Mouse (Mus musculus) stomach, embryonic 15.5 days (tissue): ENCODE data around the gene Pkn3. TPM values are rescaled to one million over a fixed set of nuclear protein-coding genes. Genes with fewer than 3 reads are reported as not detected.
"Not testable (repeated sequence)": the region's sequence is repeated elsewhere in the genome, so short reads cannot be mapped to it uniquely, and the experiment has no call there.

Experiments used
- ATAC-seq: fragments of 200-750 bp; cut with Nextera tagmentation; 2 replicates; pipeline ENCODE4 v1.8.0; 2017; ENCODE audit warnings: low read depth, moderate number of reproducible peaks, moderate TSS enrichment; ENCODE audit not compliant: insufficient read depth, low FRiP score
- H3K27ac ChIP-seq: fragments of 300-500 bp; sonication (generic); 2 replicates; pipeline ENCODE4 v1.5.1; 2015; ENCODE audit warnings: mild to moderate bottlenecking, inconsistent platforms
- H3K27me3 ChIP-seq: fragments of 300-500 bp; sonication (generic); replicated peaks from 2 replicates; pipeline ENCODE4 v1.6.1; 2015; ENCODE audit warnings: inconsistent platforms
- H3K36me3 ChIP-seq: fragments of 300-500 bp; sonication (generic); 2 replicates; pipeline ENCODE4 v1.6.1; 2015; ENCODE audit warnings: inconsistent platforms
- H3K4me1 ChIP-seq: fragments of 300-500 bp; sonication (generic); 2 replicates; pipeline ENCODE4 v1.6.1; 2015; ENCODE audit warnings: inconsistent platforms
- H3K4me2 ChIP-seq: fragments of 300-500 bp; sonication (generic); 2 replicates; pipeline ENCODE4 v1.6.1; 2015; ENCODE audit warnings: mild to moderate bottlenecking, inconsistent platforms
- H3K4me3 ChIP-seq: fragments of 300-500 bp; sonication (generic); replicated peaks from 2 replicates; pipeline ENCODE4 v1.5.1; 2015; ENCODE audit warnings: inconsistent platforms
- H3K9ac ChIP-seq: fragments of 300-500 bp; sonication (generic); 2 replicates; pipeline ENCODE4 v1.6.1; 2015; ENCODE audit warnings: inconsistent platforms
- H3K9me3 ChIP-seq: fragments of 300-500 bp; sonication (generic); 2 replicates; pipeline ENCODE4 v1.6.1; 2016; ENCODE audit warnings: inconsistent platforms
- WGBS: fragments of 180-500 bp; shearing (Covaris S2); methylation state at CpG from one replicate; pipeline ENCODE4 v1.1.7; 2015; 5-methylcytosine and 5-hydroxymethylcytosine counted together
- polyA plus RNA-seq: library from polyadenylated mRNA; unstranded; fragments of >200 nt; fragmentation: Nextera tagmentation; extraction: Ambion mirVana; gene quantifications from 2 replicates; pipeline ENCODE4 v1.2.1, GENCODE M21; 2015

The Pkn3 gene
- polyA plus RNA-seq, 1 experiment from 2014 or later = 7.9 TPM

DNA sequence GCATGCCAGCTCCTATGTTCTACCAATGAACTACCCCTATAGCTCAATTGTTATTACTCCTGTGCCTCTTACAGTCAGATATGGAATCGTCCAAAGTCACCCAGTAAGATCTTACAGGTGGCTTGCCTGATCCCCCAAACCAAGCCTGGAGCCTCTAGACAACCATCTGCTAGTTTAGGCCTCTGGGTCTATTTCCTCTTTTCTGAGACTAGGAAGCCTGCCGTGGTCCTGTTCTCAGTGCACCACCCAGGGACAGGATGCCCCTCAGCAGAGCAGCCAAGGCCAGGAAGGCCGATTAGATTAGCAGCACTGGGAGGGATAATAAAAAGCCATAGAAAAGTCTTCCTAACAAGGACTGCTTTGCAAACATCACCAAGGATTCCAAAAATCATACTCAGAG is 27.7 kb upstream of the Pkn3 start:
- H3K4me3 ChIP-seq = no peak overlapping the region
- H3K27me3 ChIP-seq = no peaks in the 10 kb centered on the region
- no peaks in the 10 kb centered on the region for H3K4me1 ChIP-seq
- no peak overlapping the region for H3K4me2 ChIP-seq
- no peak for ATAC-seq
- 80% methylated on average over 3 of the region's 3 CpGs for WGBS
- H3K9ac ChIP-seq = no peak overlapping the region
- H3K36me3 ChIP-seq = no peaks in the 10 kb centered on the region; the same call in 1 of the 2 replicates
- H3K9me3 ChIP-seq = no peaks in the 10 kb centered on the region
- H3K27ac ChIP-seq = no peak overlapping the region

DNA sequence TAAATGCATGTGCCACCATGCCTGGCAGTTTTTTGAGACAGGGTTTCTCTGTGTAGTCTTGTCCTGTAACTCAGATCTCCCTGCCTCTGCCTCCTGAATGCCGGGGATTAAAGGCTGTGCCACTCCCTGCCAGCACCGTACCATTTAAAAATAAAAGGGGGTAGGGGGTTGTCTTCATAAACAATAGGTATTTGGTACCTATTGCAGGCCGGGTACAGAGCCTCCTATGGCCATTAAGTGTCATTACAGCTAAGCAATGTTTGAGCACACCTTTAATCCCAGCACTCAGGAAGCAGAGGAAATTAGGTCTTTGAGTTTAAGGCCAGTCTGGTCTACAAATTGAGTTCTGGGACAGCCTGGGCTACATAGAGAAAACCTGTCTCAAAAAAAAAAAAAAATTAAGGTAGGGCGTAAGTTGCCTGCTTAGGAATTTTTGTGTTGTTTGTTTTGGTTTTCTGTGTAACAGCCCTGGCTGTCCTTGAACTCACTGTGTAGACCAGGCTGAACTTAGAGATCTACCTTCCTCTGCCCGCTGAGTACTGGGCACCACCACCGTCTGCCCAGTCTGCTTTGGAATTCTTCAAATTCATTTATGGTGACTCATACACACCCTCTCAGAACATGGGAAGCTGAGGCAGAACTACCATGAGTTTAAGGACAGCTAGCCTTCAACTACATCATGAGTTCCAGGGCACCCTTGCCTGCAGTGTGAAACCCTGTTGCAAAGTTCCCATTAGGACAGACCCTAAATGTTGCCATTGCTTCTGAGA is 25.3 kb upstream of the Pkn3 start:
- no peak overlapping the region for H3K4me3 ChIP-seq
- H3K36me3 ChIP-seq = no peaks in the 10 kb centered on the region
- no peaks in the 10 kb centered on the region for H3K9me3 ChIP-seq
- no peak overlapping the region for H3K4me2 ChIP-seq
- H3K27me3 ChIP-seq = no peaks in the 10 kb centered on the region
- no peak for ATAC-seq
- no peak overlapping the region for H3K27ac ChIP-seq
- WGBS = 34% methylated on average over 6 of the region's 6 CpGs
- peaks cover 2% of the 10 kb centered on the region; the same call in 1 of the 2 replicates for H3K4me1 ChIP-seq
- no peak overlapping the region for H3K9ac ChIP-seq

DNA sequence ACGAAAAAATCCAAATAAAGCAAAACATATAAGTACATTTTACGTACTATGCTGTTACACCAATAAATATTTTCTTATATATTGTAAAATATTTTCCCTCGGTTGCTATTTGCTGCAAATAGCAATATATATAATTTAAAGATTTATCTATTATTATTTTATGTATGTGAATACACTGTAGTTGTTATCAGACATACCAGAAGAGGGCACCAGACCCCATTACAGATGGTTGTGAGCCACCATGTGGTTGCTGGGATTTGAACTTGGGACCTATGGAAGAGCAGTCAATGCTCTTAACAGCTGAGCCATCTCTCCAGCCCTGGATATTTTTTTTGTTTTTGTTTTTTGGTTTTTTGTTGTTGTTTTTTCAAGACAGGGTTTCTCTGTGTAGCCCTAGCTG is 22.2 kb upstream of the Pkn3 start:
- 92% methylated on average over 3 of the region's 3 CpGs for WGBS
- not testable (repeated sequence) for H3K4me1 ChIP-seq, H3K4me3 ChIP-seq, H3K36me3 ChIP-seq, H3K27ac ChIP-seq, H3K9ac ChIP-seq, H3K4me2 ChIP-seq, H3K9me3 ChIP-seq, H3K27me3 ChIP-seq, ATAC-seq

- Histone ChIP-seq H3K27ac (no peak overlapping the region), H3K9ac (no peak overlapping the region), H3K4me1 (peaks cover 3% of the 10 kb centered on the region; the same call in 1 of the 2 replicates), H3K27me3 (no peaks in the 10 kb centered on the region), H3K36me3 (no peaks in the 10 kb centered on the region), H3K4me3 (no peak overlapping the region), H3K9me3 (no peaks in the 10 kb centered on the region), H3K4me2 (no peak overlapping the region)
- no peak for ATAC-seq
- WGBS = 84% methylated on average over 3 of the region's 3 CpGs
Measured at GRCm38 (mm10) chr2:30056736-30057135, 20.7 kb upstream of the Pkn3 start.

GRCm38 (mm10) chr2:30057223-30057904 is 20.1 kb upstream of the Pkn3 start, which contains the start of gene Set:
TSS of gene Set (plus strand) at chr2:30057378.
- Histone ChIP-seq H3K4me1 (peaks cover 3% of the 10 kb centered on the region; the same call in 1 of the 2 replicates), H3K27me3 (no peaks in the 10 kb centered on the region), H3K36me3 (no peaks in the 10 kb centered on the region), H3K27ac (no peak within 1 kb of the TSS), H3K9ac (no peak within 1 kb of the TSS), H3K9me3 (no peaks in the 10 kb centered on the region), H3K4me3 (no peak within 1 kb of the TSS), H3K4me2 (no peak within 1 kb of the TSS)
- WGBS = 44% methylated on average over 12 of the region's 12 CpGs
- 0 out of 2 replicates have a peak, but pooled peaks have one; percentile 40 for ATAC-seq

DNA sequence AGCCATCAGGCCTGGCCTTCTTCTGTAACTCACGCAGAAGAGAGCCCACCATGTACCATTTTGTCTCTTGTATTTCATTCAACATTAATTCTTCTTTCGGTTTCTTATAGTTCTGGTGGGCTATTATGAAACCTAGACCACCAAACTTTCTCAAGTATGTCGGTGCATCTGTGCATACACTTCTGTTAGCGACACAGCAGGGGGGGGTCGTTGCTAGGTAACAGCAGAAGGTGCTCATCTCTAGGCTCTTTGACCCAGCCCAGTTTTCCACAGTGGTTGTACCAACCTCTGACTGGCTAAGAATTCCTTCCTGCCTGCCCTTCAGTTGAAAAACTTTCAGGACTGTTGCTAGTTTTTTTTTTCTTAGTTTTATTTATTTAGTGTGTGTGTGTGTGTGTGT is 19.1 kb upstream of the Pkn3 start:
- ATAC-seq = no peak
- Histone ChIP-seq H3K4me2 (no peak overlapping the region), H3K27me3 (no peaks in the 10 kb centered on the region), H3K9ac (no peak overlapping the region), H3K4me3 (no peak overlapping the region), H3K4me1 (peaks cover 7% of the 10 kb centered on the region), H3K27ac (no peak overlapping the region), H3K9me3 (no peaks in the 10 kb centered on the region), H3K36me3 (no peaks in the 10 kb centered on the region)
- WGBS = 63% methylated on average over 5 of the region's 5 CpGs

DNA sequence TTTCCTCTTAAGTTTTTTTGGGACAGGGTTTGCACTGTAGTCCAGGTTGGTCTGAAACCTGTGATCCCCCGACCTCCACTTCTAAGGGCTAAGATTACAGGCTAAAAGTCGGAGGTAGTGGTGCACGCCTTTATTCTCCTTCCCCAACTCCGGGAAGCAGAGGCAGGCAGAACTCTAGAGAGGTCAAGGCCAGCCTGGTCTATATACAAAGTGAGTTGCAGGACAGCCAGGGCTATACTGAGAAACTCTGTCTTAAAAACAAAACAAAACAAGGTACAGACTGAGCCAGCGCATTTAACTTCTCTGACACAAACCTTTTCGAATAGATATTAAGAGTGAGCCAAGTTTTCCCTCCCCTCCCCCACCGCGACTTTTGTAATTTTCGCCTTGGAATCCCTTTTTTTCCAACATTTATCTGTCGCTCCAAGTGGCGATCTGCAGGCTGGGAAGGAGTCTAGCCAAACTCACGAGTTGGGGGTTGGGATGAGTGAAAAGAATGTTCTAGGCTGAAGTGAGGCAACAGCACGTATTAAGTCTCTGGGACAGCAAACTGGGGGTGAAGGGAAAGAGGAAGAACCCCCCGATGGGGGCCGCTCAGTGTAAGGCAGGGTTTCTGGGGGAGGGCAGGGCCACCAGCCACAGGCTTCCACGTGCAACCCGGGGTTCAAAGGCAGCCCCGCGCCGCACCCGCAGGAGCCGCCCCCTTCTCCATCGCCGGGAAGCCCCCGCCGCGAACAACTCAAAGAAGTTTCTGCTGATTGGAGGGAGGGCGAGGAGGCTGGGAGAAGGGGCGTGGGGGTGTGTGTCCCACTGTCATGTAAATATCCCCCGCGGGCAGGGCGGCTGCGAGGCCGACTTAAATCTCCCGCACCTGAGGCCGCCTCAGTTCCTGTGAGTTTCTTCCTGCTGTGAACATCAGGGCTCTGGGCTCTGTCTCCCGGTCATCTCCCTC is 16.0 kb upstream of the Pkn3 start:
- H3K9ac ChIP-seq = peak overlapping the region; percentile 67
- H3K4me2 ChIP-seq = peak overlapping the region; percentile 87
- no peak for ATAC-seq
- H3K36me3 ChIP-seq = no peaks in the 10 kb centered on the region
- 7% methylated on average over 37 of the region's 37 CpGs for WGBS
- no peaks in the 10 kb centered on the region for H3K27me3 ChIP-seq
- peaks cover 21% of the 10 kb centered on the region for H3K4me1 ChIP-seq
- no peaks in the 10 kb centered on the region for H3K9me3 ChIP-seq
- H3K4me3 ChIP-seq = peak overlapping the region; percentile 64
- H3K27ac ChIP-seq = peak overlapping the region; percentile 97

DNA sequence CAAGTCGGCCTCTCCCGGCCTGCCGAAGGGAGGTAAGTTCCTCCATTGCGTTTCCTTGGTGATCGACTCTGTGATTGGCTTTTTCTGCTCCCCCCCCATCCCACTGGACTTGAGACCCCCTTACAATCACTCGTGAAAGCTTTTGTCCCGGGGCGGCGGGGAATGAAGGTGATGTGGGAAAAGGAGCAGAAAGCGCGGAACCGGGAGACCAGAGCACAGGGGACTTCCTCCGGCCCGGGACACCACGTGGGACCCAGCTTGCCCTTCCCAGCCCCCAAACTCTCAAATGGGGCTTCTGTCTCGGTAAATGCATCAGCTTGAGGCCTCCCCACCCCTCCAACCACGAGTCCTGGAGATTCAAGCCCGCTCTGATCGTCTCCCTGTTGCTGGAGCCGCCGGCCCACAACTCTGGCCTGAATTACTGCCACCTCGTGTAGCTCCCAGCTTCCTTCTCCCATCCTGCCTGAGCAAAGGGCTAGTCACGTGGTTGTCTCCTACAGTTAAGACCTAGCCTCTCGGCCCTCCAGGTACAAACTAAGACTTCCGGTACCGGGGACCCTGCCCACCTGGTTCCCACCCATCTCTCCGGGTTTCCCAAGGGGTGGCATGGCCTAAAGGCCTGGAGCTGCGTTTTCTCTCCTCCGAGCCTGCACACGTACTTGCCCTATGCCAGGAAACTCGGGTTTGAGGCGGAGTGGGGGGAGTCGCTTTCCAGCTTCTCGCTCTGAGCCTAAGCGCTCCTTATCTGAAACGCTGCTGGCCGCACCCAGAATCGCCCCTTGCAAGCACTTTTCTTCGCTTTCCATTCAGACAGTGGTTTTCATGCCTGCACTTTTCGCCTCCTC is 15.0 kb upstream of the Pkn3 start:
- Histone ChIP-seq H3K27ac (peak overlapping the region; percentile 97), H3K9ac (peak overlapping the region; percentile 67), H3K9me3 (no peaks in the 10 kb centered on the region), H3K4me1 (peaks cover 18% of the 10 kb centered on the region), H3K4me3 (peak overlapping the region; percentile 64), H3K4me2 (peak overlapping the region; percentile 87), H3K36me3 (no peaks in the 10 kb centered on the region), H3K27me3 (no peaks in the 10 kb centered on the region)
- ATAC-seq = peak; percentile 54
- WGBS = under 1% methylated on average over 40 of the region's 40 CpGs

GRCm38 (mm10) chr2:30063235-30063634 is 14.2 kb upstream of the Pkn3 start:
- peak overlapping the region; percentile 97 for H3K27ac ChIP-seq
- peak overlapping the region; percentile 67 for H3K9ac ChIP-seq
- no peaks in the 10 kb centered on the region for H3K9me3 ChIP-seq
- 6% methylated on average over 8 of the region's 8 CpGs for WGBS
- H3K4me3 ChIP-seq = peak overlapping the region; percentile 64
- peak overlapping the region; percentile 87 for H3K4me2 ChIP-seq
- no peak for ATAC-seq
- no peaks in the 10 kb centered on the region for H3K27me3 ChIP-seq
- no peaks in the 10 kb centered on the region for H3K36me3 ChIP-seq
- H3K4me1 ChIP-seq = peaks cover 22% of the 10 kb centered on the region

DNA sequence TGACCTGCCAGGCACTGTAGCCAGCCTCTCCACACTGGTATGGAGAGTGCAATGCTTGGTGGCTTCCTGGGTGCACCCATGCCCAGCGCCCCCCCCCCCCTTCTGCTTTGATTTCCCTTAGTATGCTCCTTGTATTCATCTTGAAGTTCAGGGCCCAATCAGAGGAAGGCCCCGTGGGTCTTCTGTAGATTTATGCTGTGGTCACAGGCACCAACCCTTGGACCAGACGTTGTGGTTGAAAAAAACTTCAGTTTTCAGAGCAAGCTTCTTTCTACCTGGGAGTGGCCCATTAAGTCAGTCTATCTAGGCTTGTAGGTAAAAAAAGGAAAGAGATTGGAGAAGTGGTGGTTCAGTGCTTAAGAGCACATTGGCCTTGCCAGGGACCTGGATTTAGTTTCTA is 13.7 kb upstream of the Pkn3 start:
- Histone ChIP-seq H3K27ac (peak overlapping the region; percentile 97), H3K4me3 (peak overlapping the region; percentile 64), H3K4me1 (peaks cover 23% of the 10 kb centered on the region), H3K27me3 (no peaks in the 10 kb centered on the region), H3K36me3 (peaks cover 4% of the 10 kb centered on the region; the same call in 1 of the 2 replicates), H3K9me3 (no peaks in the 10 kb centered on the region), H3K9ac (no peak overlapping the region), H3K4me2 (peak overlapping the region; percentile 87)
- ATAC-seq = no peak
- WGBS = 13% methylated on average over 2 of the region's 3 CpGs

- peak overlapping the region; percentile 64; the same call in 1 of the 2 replicates for H3K4me3 ChIP-seq
Measured at GRCm38 (mm10) chr2:30064298-30064697, 13.2 kb upstream of the Pkn3 start.

More at GRCm38 (mm10) chr2:30064298-30064697, 13.2 kb upstream of the Pkn3 start:
- H3K9ac ChIP-seq = no peak overlapping the region
- H3K9me3 ChIP-seq = no peaks in the 10 kb centered on the region
- H3K4me1 ChIP-seq = peaks cover 23% of the 10 kb centered on the region
- 31% methylated on average over 3 of the region's 3 CpGs for WGBS
- no peak for ATAC-seq
- peak overlapping the region; percentile 97; the same call in 1 of the 2 replicates for H3K27ac ChIP-seq
- H3K36me3 ChIP-seq = peaks cover 8% of the 10 kb centered on the region; the same call in 1 of the 2 replicates
- no peaks in the 10 kb centered on the region for H3K27me3 ChIP-seq
- H3K4me2 ChIP-seq = peak overlapping the region; percentile 87
